Mouse (Mus musculus): ENCODE data around the gene Mrpl37. TPM values are rescaled to one million over a fixed set of nuclear protein-coding genes. Genes with fewer than 3 reads are reported as not detected.

Mrpl37 gene
- 83.1 and 86.6 TPM in 2 replicates for polyA plus RNA-seq (2015; fragmentation: Nextera tagmentation; extraction: Ambion mirVana)

DNA sequence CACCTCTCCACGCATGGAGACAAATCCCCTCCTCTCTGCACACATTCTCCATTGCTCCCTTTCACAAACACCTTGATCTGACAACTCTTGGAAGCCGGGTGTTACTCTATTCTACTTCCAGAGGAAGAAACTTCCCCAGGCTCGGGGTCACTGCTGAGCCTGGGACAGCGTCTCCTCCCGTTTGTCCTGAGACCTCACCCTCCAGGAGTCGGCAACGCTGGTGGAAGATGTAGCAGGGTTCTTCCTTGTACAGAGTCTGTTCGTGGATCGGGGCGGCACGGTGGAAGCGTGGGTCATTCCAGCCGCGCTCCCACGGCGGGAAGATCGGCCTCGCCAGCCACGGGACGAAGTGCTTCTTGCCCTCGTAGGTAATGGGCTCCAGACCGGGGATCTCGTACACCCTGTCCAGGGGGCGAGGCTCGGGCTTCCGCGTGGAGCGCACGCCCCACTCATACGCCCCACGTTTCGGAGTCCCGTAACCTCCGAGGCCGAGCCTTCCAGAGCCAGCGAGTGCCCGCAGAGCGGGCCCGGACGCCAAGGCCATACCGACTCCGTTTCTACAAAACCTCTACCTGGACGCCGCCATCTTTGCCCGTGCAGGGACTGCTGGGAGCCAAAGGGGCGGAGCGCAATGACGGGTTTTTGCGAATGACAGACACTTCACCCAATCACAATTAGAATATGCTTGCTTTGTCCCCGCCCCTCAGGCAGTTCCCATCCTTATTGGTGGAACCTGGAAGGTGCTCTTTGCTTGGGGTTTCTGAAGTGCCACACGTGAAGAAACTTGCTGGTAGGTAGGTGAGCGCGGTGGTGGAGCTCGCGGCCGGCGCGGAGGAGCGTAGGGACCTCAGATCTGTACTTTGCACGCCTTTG lies at the start of gene Mrpl37, which contains the start of gene Cyb5rl:
Gene Mrpl37 (minus strand): TSS at position 617 of the 873 bp plus-strand sequence.
Gene Cyb5rl (plus strand): TSS at position 737 of the 873 bp plus-strand sequence.

DNA sequence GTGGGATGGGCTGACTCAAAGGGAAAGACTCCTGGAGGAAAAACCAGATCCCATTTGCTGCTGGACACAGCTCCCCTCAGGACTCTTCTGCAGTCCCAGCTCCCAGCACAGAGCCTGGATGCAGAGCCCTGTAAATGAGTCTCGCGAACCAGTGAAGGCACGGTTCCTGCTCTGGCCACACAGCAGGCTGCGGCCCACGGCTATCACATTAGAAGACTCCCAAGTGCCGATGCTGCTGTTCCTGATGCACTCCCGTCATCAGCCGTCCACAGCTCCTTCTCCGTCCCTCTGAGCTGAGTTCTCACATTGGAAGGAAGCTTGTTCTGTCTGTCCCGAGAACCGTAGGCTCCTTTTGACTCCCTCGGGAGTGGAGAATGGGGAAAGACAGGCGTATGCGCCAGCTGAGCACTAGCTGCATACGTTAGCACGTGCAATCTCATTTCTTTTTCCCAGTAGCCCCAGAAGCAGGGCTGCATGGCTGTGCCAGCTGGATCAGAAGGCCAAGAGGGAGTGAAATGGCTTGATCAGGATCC lies 30.2 kb upstream of the Mrpl37 start, which contains the start of gene Cdcp2:
Gene Cdcp2 (plus strand): TSS at position 51 of the 533 bp plus-strand sequence.

Other genes starting within 250 kb of the Mrpl37 start
- gene Ssbp3, start 156.2 kb downstream of the Mrpl37 start, polyA plus RNA-seq (2015; fragmentation: Nextera tagmentation; extraction: Ambion mirVana) = 92.5 and 103 TPM in 2 replicates
- 3.3 and 4.9 TPM in 2 replicates for gene Cyb5rl, start 120 bp upstream of the Mrpl37 start, polyA plus RNA-seq (2015; fragmentation: Nextera tagmentation; extraction: Ambion mirVana)
- 0.12 and 0.14 TPM in 2 replicates for gene Cdcp2, start 30.0 kb upstream of the Mrpl37 start, polyA plus RNA-seq (2015; fragmentation: Nextera tagmentation; extraction: Ambion mirVana)
- gene Tmem59, start 111.5 kb upstream of the Mrpl37 start, polyA plus RNA-seq (2015; fragmentation: Nextera tagmentation; extraction: Ambion mirVana) = 398 and 438 TPM in 2 replicates
- gene Tceanc2, start 112.2 kb upstream of the Mrpl37 start, polyA plus RNA-seq (2015; fragmentation: Nextera tagmentation; extraction: Ambion mirVana) = 20.8 and 25.4 TPM in 2 replicates
- gene Ldlrad1, start 142.3 kb upstream of the Mrpl37 start, polyA plus RNA-seq (2015; fragmentation: Nextera tagmentation; extraction: Ambion mirVana) = not detected in 2 replicates
- gene Lrrc42, start 186.7 kb upstream of the Mrpl37 start, polyA plus RNA-seq (2015; fragmentation: Nextera tagmentation; extraction: Ambion mirVana) = 52.2 and 55.7 TPM in 2 replicates
- gene Hspb11, start 186.7 kb upstream of the Mrpl37 start, polyA plus RNA-seq (2015; fragmentation: Nextera tagmentation; extraction: Ambion mirVana) = 38.5 and 49.4 TPM in 2 replicates
- gene Dio1, start 240.3 kb upstream of the Mrpl37 start, polyA plus RNA-seq (2015; fragmentation: Nextera tagmentation; extraction: Ambion mirVana) = not detected in 2 replicates
- 78.6 and 80.5 TPM in 2 replicates for gene Yipf1, start 247.5 kb upstream of the Mrpl37 start, polyA plus RNA-seq (2015; fragmentation: Nextera tagmentation; extraction: Ambion mirVana)